Mouse (Mus musculus) MEL (cell line): ENCODE data around the gene Slc39a2.

ENCODE experiments used
- CHD2 ChIP-seq: IDR thresholded peaks from 2 replicates; pipeline ENCODE4 v1.6.1; 2011; ENCODE audit warnings: low read length, improper control_type of control experiment
- EP300 ChIP-seq, 2 experiments: IDR thresholded peaks; 2 replicates each; pipeline ENCODE4 v1.6.1; 2011; ENCODE audit warnings: improper control_type of control experiment in 2 of 2, low read length in 2 of 2, low read depth in 1 of 2, mild to moderate bottlenecking in 1 of 2
- GATA1 ChIP-seq: IDR thresholded peaks from 2 replicates; pipeline ENCODE4 v1.6.1; 2011; ENCODE audit warnings: low read depth, low read length, improper control_type of control experiment
- HCFC1 ChIP-seq: IDR thresholded peaks from 2 replicates; pipeline ENCODE4 v1.6.1; 2012; ENCODE audit warnings: low read depth, mild to moderate bottlenecking, inconsistent platforms, low read length, improper control_type of control experiment, moderate library complexity
- MYC ChIP-seq: IDR thresholded peaks from 2 replicates; pipeline ENCODE4 v1.6.1; 2011; ENCODE audit warnings: low read depth, mild to moderate bottlenecking, low read length, improper control_type of control experiment, moderate library complexity
- TAL1 ChIP-seq: IDR thresholded peaks from 2 replicates; pipeline ENCODE4 v1.6.1; 2012; ENCODE audit warnings: mild to moderate bottlenecking, inconsistent platforms, low read length, moderate library complexity, mixed read lengths
- USF2 ChIP-seq, 2 experiments: IDR thresholded peaks; 2 replicates each; pipeline ENCODE4 v1.6.1; 2011 to 2012; ENCODE audit warnings: improper control_type of control experiment in 2 of 2, low read length in 2 of 2, borderline replicate concordance in 1 of 2, inconsistent platforms in 1 of 2, low read depth in 1 of 2, mild to moderate bottlenecking in 1 of 2; ENCODE audit not compliant: insufficient read depth in 1 of 2
- ZNF384 ChIP-seq: IDR thresholded peaks from 2 replicates; pipeline ENCODE4 v1.6.1; 2012; ENCODE audit warnings: low read depth, mild to moderate bottlenecking, inconsistent platforms, low read length, improper control_type of control experiment

DNA sequence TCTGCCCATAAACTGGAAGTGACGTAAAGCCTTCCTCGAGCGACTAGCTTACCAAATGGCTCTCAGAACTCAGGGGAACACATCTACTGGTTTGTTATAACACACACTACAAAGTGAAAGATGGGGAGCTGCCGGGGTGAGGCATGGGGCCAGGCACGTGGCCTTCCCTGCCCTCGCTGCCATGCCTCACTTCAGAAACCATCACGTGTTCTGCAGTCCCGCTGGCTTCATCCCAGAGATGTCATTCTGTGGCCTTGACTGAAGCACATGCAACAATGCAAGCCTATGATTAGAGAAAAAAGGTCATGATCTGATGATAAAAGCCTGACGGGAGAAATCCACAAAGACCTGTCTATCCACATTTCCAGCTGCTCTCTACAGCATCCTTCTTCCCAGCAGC is 20.9 kb upstream of the Slc39a2 start:
- TF ChIP-seq HCFC1 (no peak), TAL1 (no peak), EP300 (IDR thresholded peaks at IDR 0.05; ENCODE audit: low read depth in 1 of 2, low read length in 2 of 2) (no peak), CHD2 (no peak), USF2 (IDR thresholded peaks at IDR 0.05; ENCODE audit: borderline replicate concordance in 1 of 2, insufficient read depth in 1 of 2, low read depth in 1 of 2, low read length in 2 of 2) (no peak), MYC (no peak), ZNF384 (no peak), GATA1 (no peak)
